Mouse (Mus musculus): ENCODE measurements around the gene Prkar2b.
A peak's percentile ranks its signal among the peaks of the same experiment; 100 is the strongest.

The Prkar2b gene

DNA sequence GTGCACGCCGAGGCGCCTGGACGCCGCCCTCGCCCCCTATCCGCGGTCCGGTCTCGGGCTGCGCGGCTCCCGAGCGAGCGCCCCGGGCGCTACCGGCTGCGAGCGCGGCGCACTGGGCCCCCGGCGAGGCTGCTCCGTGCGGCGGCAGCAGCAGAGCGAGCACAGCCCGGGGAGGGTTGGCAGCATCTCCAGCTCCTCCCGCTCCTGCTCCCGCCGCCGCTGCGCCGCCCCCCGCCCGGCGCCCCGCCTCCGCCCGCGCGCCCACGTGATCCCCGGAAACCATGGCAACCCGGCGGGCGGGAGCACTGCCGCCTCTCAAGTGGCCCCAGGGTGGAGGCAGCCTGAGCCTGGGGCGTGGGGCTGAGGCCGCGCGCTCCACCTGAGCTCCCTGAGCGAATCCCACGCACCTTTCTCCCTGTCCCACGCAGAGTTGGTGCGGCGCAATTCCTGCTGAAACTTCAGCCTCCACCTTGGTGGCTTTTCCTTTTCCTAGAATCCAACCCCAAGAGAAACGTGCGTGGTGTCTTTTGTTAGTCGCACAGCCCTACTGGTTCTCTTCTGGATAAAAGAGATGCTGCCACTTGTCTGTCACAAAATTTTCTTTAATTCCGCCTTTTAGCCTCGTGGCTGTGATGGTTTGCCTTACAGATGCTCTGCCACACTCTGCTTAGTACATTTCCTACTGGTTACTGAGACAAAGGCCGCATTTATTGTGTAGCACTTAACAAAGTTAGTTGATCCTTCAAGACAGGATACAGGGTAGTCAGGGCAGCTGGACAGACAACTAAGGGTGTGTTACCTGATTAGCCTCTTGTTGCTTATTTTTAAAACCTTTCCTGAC lies at the start of gene Prkar2b:
TSS of gene Prkar2b (minus strand) at position 207 of the 841 bp plus-strand sequence.
- peak; percentile 80 to 90 for DNase-seq

- no peak for DNase-seq
Observed at GRCm38 (mm10) chr12:32109201-32109600, 48.1 kb upstream of the Prkar2b start.

GRCm38 (mm10) chr12:32104955-32105521 lies 43.9 kb upstream of the Prkar2b start:
- no peak for DNase-seq

DNA sequence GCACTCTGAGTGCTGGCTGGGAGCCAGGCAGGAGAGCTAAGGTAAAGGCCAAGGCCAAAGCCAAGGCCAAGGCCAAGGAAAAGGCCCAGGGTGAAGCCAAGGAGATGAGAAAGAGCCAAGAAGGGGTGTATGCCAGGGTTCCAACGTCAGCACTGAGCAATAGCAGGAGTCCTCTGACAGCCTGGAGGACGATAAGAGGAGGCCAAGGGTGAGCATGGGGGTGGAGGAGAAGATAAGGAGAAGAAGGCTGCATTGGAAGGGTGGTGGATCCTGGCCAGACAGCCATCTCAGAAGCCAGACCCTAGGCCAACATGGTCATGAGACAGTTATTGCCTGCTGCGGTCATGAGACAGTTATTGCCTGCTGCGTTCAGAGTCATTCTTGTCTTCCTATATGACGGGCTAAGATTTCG lies 43.4 kb upstream of the Prkar2b start:
- DNase-seq = peak in 1 of 2 experiments; percentile 4

GRCm38 (mm10) chr12:32101306-32101705 lies 40.2 kb upstream of the Prkar2b start:
- no peak for DNase-seq

DNA sequence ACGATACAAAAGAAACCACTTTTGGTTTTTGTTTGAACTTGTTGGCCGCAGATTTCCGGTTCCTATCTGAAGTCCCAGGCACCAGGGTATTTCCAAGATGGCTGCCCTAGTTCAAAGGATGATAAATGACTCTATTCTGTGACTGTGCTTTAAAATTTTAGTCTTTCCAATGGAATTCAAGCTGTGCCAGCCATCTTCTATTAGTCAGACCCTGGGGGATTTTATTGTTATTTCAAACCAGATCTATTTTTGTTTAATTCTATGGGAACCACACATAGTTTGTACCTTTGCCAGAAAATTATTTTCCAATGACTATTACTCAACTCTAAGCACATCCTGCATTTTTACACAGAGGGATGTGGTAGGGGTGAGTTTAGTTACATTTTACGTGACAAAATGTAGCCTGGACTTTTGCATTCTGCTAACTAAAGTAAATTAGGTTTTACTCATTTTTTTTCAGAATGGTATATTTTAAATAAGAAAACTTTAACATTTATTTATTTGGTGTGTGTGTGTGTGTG lies 38.6 kb upstream of the Prkar2b start:
- no peak for DNase-seq

- DNase-seq = no peak
Observed at GRCm38 (mm10) chr12:32098596-32098995, 37.5 kb upstream of the Prkar2b start.

GRCm38 (mm10) chr12:32097107-32097506 lies 36.0 kb upstream of the Prkar2b start:
- no peak for DNase-seq

DNA sequence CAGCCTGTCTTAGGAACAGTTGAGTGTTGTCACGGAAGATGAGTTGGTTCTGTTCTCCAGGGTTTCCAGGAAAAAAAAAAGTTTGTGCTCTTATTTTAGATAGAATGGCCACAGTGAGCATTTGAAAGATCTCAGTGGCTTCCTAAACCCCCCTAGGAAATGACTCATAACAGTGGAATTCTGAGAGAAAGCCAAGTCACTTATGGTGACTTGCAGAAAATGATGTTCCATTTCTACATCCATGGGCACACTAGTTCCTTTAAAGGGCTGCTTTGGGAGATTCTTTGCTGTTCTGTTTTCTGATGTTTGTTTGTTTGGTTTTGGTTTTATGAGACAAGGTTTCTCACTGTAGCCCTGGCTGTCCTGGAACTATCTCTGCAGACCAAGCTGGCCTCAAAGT lies 34.1 kb upstream of the Prkar2b start:
- DNase-seq = no peak

GRCm38 (mm10) chr12:32092452-32092851 lies 31.4 kb upstream of the Prkar2b start:
- DNase-seq = no peak

DNA sequence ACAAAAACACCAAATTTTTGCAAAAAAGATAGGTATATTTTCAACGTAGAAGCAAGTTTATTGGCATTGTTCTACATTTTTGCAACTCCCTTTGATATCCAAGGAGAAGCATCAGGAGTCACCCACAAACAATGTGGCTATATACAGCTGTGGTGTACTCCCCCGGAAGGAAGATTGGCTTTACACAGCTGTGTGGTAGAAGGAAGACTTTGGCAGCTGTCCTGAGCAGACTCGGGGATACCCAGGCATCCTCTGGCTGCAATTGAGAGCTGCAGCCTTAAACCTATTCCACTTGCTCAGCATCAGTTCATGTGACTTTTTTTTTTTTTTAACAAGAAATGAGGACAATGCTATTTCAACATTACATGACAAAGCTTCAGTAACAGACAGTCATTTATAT lies 27.5 kb upstream of the Prkar2b start:
- no peak for DNase-seq

GRCm38 (mm10) chr12:32087339-32087738 lies 26.2 kb upstream of the Prkar2b start:
- no peak for DNase-seq

DNA sequence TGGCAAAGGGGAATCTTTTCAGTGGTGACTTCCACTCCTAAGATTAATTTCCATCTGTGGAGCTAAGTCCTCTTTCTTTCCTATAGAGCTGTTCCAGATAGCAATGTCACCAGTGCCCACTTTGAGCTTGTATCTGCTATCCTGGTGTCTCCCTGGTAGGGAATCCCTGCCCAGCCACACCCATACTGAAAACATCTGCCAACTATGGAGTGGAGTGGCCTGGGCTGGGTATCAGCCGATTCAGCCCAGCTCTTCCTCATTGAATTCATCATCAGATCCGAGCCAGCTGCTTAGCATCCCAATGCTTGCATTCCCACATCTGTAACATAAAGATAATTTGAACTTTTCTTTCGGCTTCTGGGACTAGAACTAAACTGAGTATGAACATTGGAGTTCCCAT lies 25.8 kb upstream of the Prkar2b start:
- DNase-seq = no peak

DNA sequence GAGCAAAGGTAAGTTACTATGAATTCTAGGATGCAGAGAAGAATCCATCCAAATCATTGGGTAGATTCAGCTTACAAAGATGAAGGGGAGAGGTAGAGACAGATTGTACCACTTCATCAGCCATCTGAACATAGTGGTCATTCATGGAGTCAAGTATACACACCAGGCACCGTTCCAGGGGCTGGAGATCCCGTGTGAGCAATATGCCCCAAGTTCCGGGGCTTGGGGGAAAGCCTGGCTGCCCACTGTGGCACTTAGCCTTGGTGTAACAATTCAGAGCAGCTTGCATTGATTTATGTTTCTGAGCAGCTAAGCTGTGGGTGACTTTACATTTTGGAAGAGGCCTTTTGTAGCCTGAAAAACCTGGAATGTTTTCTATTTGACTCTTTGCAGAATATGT lies 24.8 kb upstream of the Prkar2b start:
- no peak for DNase-seq

DNA sequence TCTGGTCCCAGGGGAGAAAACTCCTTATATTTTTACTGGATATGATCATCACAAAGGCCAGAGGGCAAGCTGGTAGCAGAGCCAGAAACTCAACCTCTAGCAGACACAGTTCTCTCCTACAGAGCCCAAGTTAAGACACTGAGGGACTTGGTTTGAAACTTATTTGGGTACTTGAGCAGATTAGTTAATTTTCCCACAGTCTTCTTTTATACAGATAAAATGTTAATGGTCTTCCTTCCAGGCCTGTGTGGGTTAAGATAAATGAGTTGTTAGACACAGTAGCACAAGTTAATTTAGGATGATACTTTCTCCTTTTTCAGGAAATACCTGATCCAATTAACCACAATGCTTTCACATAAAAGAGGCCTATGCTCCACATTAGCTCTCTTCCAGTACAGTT lies 24.1 kb upstream of the Prkar2b start:
- DNase-seq = no peak

DNA sequence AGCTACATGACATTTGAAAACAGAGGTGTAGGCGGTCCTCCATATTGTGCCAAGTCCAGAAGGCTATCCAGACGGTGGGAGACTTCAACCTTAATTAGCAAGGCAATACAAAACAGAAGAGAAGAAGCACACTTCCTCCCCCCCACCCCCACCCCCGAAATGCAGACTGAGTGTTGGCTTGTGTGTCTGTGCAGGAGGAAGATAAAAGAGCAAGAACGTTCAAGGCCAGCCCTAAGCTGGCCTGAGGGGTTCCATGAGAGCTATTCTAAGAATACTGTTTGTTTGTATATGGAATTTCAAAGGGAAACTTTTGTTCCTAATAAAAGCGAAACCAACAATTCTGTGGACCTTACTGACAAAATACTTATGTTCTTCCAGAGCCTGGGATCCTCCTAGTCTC lies 23.5 kb upstream of the Prkar2b start:
- DNase-seq = no peak

DNA sequence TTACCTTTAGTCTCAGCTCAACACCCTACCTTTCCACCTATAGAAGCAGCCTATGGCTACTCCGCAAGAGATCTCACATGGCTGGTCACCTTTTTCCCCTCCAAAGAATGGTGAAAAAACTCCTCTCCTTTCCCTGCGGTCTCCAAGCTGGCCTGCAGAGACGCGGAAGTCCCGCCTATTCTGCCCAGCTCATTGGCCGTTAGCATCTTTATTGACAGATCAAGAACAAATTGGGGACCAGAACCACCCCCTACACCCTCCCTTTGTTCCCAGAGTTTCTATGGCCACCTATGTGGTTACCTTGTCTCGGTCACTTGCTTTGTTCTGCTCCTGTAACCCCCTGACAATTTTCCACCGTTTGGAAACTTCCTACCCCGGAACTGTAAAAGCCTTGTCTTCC lies 19.6 kb upstream of the Prkar2b start:
- no peak for DNase-seq

DNA sequence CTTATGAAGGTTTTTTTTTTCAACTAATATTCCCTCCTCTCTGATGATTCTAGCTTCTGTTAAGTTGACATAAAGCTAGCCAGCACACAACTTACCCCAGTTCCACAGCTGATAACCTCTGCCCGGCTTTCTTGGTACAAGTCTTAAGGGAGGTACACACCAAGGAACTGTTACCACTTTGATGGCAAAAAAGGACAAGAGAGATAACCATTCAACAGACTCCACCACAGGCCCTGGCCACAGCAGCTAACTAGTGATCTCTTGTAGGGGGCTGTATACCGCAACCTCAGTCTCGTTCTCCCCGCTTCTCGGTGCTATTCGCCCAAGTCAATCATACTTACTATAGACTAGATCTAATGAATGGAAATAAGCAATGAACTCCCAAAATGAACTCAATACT lies 16.3 kb upstream of the Prkar2b start:
- DNase-seq = no peak

- DNase-seq = no peak
Observed at GRCm38 (mm10) chr12:32075831-32076715, 15.0 kb upstream of the Prkar2b start.

DNA sequence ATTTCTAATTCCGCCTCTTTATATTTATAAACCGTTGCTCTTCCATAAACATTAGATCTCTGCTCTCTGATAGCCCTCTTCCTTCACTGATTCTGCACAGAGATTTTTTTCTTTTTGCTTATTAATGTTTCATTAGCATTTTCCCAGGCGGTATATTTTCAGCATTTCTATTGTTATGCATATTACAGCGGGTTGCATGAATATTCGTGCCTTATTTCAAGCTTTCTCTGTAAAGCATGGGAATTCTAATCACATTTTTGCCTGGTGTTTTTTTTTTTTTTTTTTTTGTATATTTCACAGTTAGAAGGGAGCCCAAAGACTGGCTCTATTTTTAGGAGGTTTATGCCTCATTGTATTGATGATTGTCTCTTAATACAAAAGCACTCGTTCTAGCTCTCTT lies 13.2 kb upstream of the Prkar2b start:
- no peak for DNase-seq

DNA sequence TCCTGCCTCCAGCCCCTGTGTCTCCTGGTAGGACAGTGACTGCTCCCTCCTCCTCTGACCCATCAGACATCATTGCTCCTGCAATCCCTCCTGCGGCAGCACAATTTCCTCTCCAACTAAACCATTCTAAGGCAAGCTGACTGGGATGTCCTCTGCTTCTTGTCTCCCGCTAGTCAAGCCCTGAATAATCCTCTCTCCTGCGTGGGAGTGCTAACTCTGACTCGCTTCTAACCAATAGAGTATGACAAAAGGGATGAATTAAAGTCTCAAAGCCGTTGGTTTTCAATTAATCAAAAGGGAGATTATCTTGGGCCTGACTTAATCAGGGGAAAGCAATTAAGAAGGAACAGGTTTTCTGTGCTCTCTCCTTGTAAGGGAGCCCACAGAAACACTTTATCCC lies 4.9 kb upstream of the Prkar2b start:
- DNase-seq = no peak

DNA sequence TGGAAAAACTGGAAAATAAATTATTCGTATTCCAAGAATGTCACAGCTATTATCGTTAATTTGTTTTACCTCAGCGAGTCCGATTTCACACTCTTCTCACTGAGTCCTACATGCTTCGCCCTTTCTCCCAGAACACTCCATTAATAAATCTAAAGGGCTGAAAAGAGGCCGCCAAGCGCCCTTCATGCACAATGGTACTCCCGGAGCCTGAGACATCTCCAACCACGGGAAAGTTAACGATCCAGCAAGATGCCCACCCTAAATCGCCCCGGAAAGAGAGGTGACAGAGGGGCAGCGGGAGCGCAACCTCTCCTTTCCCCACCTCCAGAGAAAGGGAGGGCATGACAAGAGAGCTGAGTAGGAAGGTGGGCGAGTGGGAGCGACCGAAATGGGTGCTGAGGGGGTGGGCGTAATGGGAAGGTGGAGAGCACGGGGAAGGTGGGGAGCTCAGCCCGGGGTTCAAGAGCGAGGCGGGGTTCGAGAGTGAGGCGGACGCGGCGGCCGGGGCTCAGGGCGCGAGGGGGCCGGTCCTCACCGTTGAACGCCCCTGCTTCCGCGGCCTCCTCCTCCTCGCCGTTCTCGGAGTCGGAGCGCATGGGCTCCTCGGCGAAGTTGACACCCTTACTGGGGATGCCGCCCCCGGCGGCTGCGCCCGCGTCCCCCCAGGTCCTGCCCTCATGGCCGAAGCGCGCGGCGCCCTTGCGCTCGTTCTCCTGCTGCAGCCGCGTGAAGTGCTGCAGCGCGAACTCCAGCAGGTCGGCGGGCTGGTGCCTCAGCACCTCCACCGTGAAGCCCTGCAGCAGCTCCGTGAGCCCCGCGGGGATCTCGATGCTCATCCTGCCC lies 628 bp downstream of the Prkar2b start:
- DNase-seq = peak in 1 of 2 experiments; percentile 3
